Mouse (Mus musculus): ENCODE data around the gene Cxcr5. TPM values are rescaled to one million over a fixed set of nuclear protein-coding genes. Genes with fewer than 3 reads are reported as not detected.
"Not testable (repeated sequence)": the region's sequence is repeated elsewhere in the genome, so short reads cannot be mapped to it uniquely, and the experiment has no call there.

The Cxcr5 gene
- total RNA-seq, 2 experiments from 2014 or later: not detected

- Histone ChIP-seq H3K27ac (no peak overlapping the region), H3K4me3 (no peak overlapping the region)
- DNase-seq (ENCODE audit: low spot score in 2 of 2): no peak
- no peak for TF ChIP-seq CTCF (conservative IDR thresholded peaks at IDR 0.05)
Measured at GRCm38 (mm10) chr9:44580085-44580484, 18.4 kb upstream of the Cxcr5 start.

DNA sequence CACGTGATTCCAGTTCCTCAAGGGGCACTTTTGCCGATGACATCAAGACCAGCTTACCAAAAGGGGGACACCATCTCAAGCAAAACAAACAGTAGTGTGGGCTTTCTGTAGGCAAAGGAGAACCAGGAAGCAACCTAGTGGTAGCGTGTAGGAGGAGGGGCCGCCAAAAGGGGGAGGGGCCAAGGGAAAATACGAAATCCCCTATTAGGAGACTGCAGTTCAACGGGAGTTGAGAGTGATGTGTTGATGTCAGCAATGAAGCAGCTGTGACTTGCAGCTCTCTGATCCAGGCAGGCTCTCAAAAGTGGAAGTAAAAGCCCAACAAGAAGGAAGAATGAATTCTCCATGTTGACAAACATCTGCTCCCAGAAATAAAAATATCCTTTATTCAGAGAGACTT lies 17.7 kb upstream of the Cxcr5 start:
- no peak for TF ChIP-seq CTCF (conservative IDR thresholded peaks at IDR 0.05)
- no peak overlapping the region for H3K27ac ChIP-seq
- no peak overlapping the region for H3K4me3 ChIP-seq
- no peak for DNase-seq (ENCODE audit: low spot score in 2 of 2)

DNA sequence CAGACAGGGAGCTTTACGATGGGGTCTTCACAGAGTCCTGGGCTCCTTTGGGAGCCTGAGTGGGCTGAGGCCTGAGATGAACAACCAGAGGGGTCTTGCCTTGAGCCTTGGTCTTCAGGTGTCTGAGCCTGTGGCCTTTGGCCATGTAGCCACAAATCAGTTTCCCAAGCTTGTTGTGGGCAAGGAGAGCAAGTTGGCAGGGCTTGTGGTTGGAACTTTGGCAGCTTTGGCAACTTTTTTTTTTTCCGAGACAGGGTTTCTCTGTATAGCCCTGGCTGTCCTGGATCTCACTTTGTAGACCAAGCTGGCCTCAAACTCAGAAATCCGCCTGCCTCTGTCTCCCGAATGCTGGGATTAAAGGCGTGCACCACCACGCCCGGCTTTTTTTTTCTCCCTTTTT lies 14.4 kb upstream of the Cxcr5 start:
- not testable (repeated sequence) for H3K4me3 ChIP-seq; H3K27ac ChIP-seq; DNase-seq (ENCODE audit: low spot score in 2 of 2)

DNA sequence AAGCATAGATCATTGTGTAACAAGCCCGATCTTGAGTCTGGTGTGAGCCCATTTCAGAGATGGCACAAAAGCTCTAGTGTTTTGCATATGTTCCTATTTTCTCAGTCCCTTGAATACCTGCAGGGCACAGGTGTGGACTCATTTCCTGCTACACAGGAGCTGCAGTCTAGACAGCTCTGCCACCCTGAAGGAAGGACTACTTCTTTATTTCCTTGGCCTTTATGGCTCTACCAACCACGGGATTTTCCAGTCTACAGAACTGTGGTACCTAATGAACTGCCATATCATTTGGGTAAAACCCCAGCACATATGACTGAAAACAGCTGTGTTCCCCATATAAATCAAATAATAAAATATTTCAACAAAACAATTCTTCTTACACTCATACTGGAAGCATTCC lies 13.4 kb upstream of the Cxcr5 start:
- TF ChIP-seq CTCF (conservative IDR thresholded peaks at IDR 0.05): no peak
- no peak overlapping the region for H3K27ac ChIP-seq
- H3K4me3 ChIP-seq: no peak overlapping the region
- no peak for DNase-seq (ENCODE audit: low spot score in 2 of 2)

DNA sequence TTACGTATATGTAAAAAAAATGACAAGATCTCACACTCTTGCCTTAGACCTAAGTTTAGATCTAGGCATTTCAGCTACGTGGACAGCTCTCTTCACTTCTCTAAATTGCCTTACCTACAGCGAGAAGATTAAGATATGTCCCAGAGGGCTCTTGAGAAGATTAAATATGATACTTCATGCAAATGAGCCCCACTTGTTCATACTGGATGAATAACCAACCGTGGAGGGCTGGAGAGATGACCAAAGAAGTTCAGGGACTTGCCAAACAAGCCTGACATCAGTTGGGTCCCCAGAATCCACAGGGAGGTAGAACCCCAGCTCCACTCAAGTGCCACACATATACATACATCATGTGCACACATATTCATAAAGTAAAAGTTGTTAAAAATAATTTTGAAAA lies 11.6 kb upstream of the Cxcr5 start:
- no peak for TF ChIP-seq CTCF (conservative IDR thresholded peaks at IDR 0.05)
- Histone ChIP-seq H3K27ac (no peak overlapping the region), H3K4me3 (no peak overlapping the region)
- no peak for DNase-seq (ENCODE audit: low spot score in 2 of 2)

DNA sequence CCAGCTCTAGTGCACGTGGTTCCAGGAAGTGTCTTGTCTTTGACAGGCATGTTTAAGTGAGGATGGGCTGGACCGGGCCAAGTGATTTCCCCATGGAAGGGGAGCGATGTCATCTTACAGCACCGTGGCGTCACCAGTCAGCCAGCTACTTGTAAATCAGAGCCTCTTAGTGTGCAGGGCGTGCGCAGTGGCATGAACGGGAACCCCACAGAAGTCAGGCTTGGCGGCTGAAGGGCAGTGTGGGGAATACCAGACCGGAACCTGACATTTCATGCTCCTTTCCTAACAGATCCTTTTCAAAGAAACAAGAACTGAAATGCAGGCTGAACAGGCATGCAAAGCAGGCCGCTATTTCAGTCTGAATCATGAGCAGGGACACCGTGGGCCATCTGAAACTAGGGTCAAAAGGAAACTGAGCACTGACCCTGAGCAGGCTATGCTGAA lies 9.3 kb upstream of the Cxcr5 start:
- H3K4me3 ChIP-seq: no peak overlapping the region
- no peak for TF ChIP-seq CTCF (conservative IDR thresholded peaks at IDR 0.05)
- H3K27ac ChIP-seq: no peak overlapping the region
- DNase-seq (ENCODE audit: low spot score in 2 of 2): no peak

DNA sequence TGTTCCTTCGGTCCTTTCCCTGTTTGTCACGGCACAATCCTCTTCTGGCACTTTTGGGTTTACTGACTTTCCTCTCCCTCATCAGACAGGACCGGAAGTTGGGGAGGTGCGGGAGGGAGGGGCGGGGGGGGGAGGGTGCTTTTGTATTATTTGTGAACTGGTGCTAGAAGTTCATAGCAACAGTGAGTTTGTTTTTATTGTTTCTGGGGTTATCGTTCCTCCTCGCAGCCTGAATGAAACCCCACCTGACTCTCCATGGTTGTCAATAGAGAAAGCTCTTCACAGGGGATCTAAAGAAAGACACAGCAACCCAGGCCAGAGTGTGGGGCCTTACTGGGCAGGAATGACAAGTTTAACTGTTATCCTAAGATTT lies 6.4 kb upstream of the Cxcr5 start:
- no peak overlapping the region for H3K4me3 ChIP-seq
- no peak overlapping the region for H3K27ac ChIP-seq
- no peak for TF ChIP-seq CTCF (conservative IDR thresholded peaks at IDR 0.05)
- DNase-seq (ENCODE audit: low spot score in 2 of 2): no peak

GRCm38 (mm10) chr9:44567338-44568082 lies 5.8 kb upstream of the Cxcr5 start:
- Histone ChIP-seq H3K27ac (no peak overlapping the region), H3K4me3 (no peak overlapping the region)
- no peak for TF ChIP-seq CTCF (conservative IDR thresholded peaks at IDR 0.05)
- DNase-seq (ENCODE audit: low spot score in 2 of 2): no peak

DNA sequence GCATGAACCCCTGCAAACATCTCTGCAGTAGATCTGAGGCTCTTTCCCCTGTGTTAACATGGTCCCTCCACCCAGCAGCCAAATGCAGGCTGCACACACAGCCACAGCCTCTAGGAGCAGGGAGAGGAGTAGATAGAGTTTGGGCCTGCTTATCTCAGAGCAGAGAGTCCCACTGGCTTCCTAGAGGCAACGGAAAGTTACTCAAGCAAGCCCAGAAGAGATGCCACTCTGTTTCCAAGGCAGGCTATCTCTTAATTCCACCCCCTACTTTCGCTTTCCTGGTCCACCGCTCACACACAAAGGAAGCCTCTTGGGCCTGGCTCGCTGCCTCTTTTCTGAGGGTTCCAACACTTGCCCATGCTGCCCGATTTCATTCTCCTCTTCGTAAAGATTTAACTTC lies 3.7 kb upstream of the Cxcr5 start:
- no peak for DNase-seq (ENCODE audit: low spot score in 2 of 2)
- Histone ChIP-seq H3K4me3 (no peak overlapping the region), H3K27ac (no peak overlapping the region)
- TF ChIP-seq CTCF (conservative IDR thresholded peaks at IDR 0.05): no peak

DNA sequence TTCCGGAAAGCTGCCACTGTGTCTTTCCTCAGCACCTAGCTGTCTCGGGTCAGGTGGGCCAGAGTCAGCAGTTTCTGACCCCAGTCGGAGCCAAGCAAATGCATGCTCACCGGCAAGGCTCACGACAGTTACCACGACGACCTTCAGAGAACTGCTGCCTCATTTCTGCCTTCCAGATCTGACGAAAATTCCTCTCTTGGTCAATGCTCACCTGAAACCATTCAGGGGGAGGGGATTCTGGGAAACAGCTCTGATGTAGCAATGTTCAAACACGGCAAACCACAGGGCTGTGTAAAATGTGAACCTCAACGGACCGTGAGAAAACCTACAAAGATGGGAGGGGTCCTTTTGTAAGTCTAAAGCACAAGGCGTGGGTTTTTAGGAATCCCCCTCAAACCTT lies 1.3 kb upstream of the Cxcr5 start:
- no peak for DNase-seq (ENCODE audit: low spot score in 2 of 2)
- TF ChIP-seq CTCF (conservative IDR thresholded peaks at IDR 0.05): no peak
- Histone ChIP-seq H3K4me3 (no peak overlapping the region), H3K27ac (no peak overlapping the region)

DNA sequence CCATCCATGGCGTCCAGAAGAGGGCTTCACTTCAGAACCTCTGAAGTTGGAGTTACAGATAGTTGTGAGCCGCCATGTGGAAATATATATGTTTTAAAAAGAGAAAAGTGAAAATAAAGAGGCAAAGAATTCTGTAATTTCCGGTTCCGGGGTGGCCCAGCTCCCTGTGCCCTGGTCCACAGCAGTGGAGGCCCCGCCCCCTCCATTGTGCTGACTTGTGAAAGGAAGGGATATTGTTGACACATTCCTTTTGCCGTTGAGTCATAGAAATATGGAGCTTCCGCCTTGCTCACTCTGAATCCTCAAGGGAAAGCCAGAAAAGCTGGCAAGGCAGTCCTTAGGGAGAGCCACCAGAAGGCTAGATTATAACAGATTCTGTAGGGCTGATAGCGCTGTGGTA lies 9.5 kb downstream of the Cxcr5 start:
- Histone ChIP-seq H3K27ac (no peak overlapping the region), H3K4me3 (no peak overlapping the region)
- no peak for TF ChIP-seq CTCF (conservative IDR thresholded peaks at IDR 0.05)
- no peak for DNase-seq (ENCODE audit: low spot score in 2 of 2)

- no peak for TF ChIP-seq CTCF (conservative IDR thresholded peaks at IDR 0.05)
- Histone ChIP-seq H3K4me3 (no peak overlapping the region), H3K27ac (no peak overlapping the region)
- no peak for DNase-seq (ENCODE audit: low spot score in 2 of 2)
Measured at GRCm38 (mm10) chr9:44551138-44551537, 10.5 kb downstream of the Cxcr5 start.

DNA sequence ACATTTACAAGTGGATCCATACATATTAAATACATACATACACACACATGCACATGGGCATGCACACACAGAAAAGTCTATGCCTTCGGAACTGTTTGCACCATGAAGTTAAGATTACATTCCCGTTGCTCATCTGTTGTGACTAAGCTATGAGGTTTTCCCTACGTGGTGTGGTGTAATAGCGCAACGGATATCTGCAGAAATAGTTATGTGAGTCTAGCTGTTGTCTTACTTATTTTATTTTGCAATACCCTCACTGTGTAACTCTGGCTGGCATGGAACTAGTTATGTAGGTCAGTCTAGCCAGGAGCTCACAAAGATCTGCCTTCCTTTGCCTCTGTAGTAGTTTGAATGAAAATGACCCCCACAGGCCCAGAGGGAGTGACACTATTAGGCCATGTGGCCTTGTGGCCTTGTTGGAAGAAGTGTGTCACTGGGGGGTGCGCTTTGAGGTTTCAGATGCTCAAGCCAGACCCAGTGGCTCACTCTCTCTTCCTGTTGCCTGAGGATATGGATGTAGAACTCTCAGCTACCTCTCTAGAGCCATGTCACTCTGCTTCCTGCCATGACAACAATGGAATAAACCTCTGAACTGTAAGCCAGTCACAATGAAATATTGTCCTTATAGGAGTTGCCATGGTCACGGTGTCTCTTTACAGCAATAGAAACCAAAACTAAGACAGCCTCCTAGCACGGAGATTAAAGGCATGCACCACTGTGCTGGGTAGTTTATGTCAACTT lies 13.1 kb downstream of the Cxcr5 start:
- no peak for TF ChIP-seq CTCF (conservative IDR thresholded peaks at IDR 0.05)
- Histone ChIP-seq H3K4me3 (no peak overlapping the region), H3K27ac (no peak overlapping the region)
- no peak for DNase-seq (ENCODE audit: low spot score in 2 of 2)

- no peak for DNase-seq (ENCODE audit: low spot score in 2 of 2)
- TF ChIP-seq CTCF (conservative IDR thresholded peaks at IDR 0.05): no peak
- Histone ChIP-seq H3K4me3 (no peak overlapping the region), H3K27ac (no peak overlapping the region)
Measured at GRCm38 (mm10) chr9:44544986-44545385, 16.7 kb downstream of the Cxcr5 start.
